Mouse (Mus musculus): ENCODE data around the gene Arsb.

Gene Arsb

DNA sequence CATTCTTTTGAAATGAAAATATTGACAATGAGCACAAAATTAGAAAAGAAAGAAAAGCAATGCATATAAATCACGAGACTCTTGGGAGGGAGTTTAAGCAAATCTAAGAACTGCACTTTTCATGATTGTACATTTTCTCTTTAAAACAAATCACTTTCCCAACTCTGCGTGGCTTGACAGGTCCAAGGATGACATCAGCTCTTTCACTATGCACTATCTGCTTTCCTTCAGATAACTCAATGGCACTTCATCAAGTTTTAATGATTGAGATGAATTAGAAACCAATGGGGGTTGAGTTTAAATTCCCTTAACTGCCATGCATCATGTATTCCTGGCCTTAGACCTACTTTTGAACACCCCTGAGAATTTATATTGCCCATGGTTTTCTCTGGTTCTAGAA is 124.0 kb downstream of the Arsb start:
- no peak for DNase-seq

DNA sequence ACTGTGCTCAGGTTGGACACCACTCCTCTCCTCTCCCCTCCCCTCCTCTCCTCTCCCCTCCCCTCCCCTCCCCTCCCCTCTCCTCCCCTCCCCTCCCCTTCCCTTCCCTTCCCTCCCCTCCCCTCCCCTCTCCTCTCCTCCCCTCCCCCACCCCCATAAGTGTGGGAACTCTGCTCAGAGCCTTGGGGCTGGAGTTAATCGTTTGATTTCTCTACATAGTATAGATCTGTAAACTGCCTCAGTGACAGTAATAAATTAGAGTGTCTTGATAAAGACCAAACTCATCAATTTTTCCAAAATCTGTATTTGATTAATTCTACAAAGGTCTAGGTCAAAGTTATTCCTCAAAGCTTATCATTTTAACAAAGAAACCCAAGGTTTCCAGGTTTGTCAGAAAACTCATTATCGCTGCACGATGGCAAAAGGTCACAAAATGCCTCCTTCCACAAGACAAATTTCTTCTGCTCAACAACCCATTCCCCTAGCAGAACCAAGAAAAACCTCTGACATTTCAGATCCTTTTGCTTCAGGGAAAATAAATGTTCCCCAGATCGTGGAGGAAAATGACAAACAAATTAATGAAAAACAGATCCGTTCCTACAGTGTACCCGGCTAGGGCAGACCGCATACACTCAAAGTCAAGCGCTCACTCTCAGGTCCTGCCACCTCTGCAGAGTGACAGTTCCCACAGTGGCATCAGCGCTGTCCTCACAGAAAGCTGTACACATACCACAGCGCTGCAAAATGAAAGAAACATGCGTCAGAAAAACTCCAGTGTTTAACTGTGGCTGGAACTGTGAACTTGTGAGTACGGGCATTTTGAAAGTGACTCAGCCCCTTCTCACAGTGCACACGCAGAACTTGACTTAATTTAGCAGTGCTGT is 126.8 kb downstream of the Arsb start:
- DNase-seq = peak; percentile 10

DNA sequence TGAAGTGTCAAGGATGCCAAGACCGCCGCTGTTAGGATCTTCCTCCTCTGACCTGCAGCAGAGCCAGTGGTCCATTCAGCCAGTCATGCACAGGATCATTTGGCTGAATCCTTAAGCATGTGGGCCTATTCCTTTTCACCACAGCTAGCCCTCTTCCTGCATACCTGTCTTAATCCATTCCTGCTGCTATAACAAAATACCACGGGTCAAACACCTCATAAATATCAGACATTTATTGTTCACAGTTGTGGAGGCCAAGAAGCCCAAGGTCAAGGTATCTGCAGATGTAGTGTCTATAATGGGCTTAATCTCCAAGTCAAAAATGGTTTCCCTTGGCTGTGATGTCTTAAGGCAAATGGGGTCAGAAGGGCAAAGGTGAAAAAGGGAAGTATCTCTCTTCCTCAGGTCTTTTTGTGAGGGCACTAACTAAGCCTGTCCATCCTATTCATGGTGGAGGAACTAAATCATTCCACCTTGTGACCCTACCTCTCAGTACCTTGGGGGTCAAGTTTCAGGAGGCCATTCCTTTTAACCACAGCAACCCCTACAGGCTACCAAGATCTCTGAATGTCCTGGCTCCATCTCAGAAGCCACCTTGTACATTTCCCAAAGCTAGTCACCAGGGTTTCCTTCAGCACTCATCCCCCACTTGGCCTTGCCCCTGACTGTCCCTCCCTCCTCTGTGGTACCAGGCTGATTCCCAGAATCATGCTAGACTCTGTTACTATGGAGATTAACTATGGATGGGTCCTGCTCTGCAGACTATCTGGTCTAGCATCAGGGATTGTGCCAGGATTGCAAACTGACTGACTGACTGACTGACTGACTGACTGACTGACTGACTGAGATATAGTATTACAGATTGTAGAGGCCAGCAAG is 128.2 kb downstream of the Arsb start:
- DNase-seq = no peak

DNA sequence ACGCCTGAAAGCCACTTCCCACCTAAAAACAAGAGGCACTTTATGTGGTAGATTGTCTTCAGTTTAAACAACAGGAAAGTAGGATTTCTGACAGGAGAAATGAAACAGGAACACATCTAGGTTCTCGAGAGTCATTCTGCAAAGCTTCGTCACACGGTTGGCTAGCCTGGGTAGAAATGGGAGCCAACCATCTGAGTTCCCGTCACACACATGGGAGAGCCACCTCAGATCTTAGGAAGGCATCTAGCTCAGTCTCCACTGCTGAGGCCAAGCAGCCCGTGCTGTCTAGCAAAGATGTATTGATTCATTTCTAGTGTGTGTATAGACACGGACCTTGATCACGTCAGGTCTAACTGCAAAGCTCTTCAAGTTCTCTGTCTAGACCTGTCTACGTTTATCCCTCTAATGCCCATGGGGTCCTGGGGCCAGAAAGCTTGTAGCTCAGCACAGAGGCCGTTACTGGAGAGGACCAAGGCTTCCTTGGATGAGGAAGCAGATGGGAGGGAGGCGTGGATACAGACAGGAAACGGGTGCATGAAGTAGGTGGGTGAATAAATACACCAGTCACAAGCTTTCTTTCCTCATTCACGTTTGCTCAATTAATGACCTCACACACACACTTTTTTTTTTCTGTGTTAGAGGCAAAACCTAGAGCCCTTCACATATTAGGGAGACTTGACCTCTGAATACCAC is 129.7 kb downstream of the Arsb start:
- peak; percentile 46 for DNase-seq

DNA sequence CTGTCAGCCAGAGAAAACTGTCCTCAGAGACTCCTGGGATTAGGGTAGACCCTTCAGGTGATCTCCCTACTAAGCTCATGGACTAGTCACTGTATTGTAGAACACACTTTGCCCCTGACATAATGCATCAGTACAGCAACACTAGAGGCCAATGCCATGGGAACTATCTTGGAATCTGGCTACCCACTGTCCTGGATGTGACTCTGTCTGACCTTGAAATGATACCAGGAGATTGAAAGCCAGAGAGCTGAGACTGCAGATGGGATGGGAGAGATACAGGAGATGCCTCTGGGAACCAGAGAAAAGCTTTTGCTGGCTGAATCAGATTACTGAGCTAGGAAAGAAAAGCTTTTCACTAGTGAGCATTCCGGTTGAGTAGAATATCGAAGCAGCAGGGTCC is 130.7 kb downstream of the Arsb start:
- no peak for DNase-seq

DNA sequence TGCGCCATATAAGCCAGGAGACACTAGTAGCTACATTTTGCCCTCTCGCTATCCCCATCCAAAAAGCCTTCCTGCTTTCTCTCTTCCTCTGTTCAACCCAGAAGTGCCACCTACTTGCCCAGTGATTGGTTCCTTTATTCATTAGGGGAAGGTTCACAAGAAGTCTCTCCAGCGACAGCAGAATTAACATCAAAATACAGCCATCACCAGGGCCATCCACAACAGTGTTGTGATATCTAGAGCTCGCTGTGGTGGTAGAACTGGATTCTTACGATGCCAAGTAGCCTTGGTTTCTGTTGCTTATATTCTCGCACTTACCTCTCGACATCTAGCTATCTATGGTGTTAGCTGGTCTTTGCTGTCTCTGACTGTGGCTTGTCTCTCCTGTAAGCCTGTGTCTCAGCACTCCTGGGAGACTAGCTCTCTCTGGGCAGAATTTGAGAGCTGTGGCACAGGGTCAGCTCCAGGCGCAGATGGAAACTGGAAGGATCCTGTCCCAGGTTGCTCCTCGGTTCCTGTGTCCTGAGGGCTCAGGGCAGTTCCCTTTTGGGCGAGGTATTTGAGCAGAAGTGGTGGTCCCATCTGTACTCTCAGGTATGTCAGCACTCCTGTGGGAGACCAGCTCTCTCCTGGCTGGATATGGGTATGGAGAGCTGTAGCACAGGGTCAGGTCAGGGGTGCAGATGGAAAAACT is 135.3 kb downstream of the Arsb start:
- no peak for DNase-seq

DNA sequence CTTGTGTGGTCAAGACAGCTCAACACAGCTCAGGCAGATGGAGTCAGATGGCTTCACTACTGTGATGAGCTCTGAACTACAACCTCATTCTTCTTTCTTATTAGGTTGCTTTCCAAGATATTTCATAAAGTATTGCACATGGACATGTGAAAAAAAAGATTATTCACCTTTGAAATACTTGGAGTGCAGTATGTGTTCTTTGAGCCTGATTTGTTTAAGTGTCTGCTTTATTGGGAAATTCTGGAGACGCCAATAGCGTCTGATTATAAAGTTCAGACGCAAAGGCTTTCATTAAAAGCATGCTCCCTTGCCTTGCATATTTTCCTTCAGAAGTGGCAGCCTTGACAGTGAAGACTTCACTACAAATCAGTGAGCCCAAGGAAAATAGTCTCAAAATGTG is 136.5 kb downstream of the Arsb start:
- DNase-seq = no peak

DNA sequence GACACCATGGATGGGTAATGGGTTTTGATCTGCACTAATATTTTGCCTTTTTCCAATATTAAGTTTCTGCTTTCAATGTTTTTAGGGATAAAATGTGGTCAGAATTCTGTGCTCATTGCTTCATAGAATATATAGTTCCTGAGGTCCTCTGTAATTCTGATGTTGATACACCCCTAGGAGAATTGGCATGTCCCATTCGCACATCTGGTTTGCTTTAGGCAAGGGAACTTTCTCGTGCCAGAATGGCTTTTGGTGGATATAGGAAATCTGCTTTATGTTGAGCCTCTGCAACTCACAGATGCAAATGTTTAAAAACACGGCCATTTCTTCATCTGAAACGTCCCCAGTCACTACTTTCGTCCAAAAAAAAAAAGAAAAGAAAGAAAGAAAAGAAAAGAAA is 138.4 kb downstream of the Arsb start:
- no peak for DNase-seq

DNA sequence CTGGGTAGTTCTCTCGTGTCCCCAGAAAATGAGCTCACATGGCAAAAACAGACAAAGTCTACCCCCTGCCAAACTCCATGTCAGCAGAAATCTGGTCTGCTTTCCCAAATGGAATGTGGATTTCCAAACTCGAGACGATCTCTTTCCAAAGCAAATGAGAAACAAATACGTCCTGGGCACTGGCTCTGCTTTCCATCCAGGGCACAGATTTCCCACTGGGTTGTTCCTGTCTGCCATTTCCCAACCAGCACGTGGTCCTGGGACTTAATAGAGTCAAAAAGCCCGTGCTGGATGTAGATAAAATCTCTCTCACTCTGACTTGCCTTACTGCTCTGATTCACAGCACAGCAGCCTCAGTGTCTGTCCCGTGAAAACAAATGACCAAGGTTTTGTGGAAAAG is 139.6 kb downstream of the Arsb start:
- DNase-seq = peak; percentile 15

DNA sequence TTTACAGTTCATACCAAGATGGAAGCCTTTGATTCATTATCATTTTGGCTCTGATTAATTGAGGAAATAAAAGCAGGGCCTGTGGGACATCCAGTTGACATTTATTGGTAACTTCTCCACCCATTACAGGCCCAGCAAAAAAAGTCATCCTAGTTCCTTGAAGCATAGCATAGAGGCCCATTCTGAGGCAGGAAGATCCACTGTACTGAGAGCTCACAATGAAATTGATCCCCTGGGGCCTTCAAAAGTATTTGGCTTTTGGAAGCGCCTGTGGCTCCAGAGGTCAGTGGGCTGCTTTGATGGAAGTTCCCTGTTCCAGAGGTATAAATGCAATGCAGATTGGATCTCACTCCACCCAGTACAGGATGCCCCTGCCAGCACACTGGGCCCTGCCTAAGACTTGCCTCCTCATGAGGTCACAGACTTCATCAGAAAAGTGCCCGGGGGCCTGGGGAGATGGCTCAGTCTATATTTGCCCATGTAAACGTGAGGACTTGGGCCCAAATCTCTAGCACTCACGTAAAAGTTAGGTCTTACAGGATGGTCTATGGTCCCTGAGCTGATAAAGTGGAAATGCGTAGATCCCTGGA is 141.0 kb downstream of the Arsb start:
- DNase-seq = no peak

DNA sequence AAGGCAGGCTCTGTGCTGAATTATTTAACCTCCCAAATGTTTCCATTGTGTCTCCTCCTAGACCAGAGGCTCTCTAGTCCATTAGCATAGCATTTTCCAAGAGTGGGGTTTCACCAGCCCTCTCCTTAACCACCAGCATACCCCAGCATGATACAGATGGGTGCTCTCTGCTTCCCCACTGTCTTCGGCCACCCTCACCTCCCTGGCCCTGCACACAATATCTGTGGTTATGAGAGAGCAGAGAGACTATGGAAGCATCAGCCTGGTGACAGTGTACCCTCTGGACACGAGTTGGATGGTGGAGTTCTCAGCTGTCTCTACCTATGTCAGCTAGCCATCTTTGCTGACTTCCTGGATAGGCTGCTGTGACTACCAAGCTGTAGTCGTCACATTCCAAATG is 142.8 kb downstream of the Arsb start:
- DNase-seq = no peak

DNA sequence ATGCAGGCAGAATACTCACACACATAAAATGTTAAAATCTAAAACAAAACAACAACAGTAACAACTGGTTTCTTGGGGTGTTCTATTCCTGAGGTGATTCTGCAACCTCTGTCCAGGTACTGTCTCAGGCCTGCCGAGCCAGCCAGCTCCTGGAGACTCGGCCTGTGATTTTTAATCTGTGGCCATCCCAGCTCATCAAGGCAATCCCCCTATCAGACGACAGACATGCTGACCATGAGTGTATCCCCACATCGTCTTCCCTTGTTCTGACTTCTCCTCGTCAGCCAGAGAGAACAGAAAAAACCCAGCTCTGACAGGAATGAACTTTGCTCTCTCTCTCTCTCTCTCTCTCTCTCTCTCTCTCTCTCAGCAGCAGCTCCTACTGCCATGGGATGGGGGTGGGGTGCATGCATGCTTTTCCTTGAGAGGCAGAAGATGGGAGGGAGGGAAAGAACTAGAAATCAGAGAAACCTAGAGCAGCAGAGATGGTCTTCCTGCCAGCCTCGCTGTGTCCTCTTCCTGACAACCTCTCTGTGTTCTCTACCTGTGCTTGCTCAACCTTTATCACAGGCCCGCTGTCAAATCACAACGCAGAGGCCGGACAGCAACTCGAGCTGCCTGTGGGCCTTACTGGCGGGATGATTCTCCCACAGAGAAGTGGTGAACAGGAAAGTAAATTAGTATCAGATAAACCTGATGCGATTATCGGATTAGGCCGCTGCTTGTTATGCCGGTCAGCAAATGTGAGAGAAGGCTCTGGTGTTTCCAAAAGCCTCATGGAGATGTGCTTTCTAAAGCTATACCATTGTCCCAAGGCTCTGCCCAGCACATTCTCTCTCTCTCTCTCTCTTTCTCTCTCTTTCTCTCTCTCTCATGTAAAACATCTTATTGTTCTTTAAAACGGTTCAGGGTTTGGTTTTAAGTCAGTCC is 144.5 kb downstream of the Arsb start:
- DNase-seq = no peak

DNA sequence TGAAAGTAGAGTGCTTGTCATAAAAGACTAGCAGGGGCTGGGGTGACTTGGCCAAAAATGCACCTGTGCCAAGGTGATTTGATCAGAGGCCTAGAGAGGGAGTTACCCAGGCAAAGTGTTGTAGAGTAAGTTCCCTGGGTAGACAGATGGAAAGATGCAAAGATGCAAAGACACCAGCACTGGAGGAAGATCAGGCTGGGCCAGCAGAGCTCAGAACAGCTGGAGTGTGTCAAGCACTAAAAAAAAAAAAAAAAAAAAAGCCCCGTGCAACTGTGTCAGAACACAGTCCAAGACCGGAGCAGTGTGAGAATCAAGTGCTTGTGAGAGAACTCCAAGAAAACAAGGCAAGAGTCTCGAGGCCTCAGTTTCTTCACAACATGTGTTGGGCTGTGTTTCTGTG is 148.1 kb downstream of the Arsb start:
- DNase-seq = no peak

DNA sequence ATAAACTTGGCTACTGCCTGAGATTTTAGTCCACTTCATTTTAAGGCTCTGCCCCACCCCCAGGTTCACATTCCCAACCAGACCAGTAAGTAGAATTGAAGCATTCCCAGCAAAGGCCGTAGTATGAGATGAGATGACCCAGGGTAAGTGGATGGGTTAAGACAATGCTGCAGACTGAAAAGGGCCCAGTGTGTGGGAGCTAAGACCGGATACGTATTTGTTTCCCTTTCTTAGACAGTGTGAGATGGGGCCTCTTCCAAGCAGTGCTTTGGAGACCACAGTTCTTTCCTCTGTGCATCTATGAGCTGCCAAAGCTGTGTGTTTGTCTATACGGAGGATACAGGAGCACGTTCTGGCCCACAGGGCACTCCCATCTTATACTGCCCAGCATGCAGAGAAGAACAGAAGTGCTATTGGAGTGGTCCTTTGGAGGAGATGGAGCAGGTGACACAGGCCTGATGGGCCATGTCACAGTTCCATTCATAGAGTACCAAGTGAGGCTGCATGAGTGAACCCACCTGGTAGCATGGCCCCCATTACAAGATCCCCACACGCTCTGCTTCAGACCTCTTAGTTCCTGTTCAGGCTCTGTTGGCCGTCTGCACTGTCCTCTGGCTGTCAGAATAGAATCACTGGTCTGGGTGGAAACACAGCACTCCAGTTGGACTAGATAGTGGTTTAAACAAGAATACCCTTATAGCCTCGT is 148.8 kb downstream of the Arsb start:
- DNase-seq = no peak

DNA sequence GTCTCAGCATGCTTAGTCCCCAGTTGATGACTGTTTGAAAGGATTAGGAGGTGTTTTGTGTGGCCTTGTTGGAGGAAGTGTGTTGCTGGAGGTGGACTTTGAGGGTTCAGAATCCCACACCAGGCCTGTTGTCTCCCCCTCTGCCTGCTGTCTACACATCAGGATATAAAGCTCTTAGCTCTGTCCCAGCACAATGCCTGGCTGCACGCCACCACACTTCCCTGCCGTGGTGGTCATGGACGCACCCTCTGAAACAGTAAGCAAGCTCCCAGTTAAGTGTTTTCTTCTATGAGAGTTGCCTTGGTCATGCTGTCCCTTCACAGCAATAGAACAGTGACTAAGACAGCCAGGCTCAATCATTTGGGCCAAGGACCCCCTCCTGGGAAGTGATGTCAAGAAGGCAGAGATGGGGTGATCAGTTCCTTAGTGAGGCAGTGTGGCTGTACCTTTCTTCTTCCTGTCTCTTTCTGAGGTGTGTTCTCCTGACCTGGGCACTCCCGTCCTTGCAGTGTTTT is 149.4 kb downstream of the Arsb start:
- peak; percentile 64 for DNase-seq

DNA sequence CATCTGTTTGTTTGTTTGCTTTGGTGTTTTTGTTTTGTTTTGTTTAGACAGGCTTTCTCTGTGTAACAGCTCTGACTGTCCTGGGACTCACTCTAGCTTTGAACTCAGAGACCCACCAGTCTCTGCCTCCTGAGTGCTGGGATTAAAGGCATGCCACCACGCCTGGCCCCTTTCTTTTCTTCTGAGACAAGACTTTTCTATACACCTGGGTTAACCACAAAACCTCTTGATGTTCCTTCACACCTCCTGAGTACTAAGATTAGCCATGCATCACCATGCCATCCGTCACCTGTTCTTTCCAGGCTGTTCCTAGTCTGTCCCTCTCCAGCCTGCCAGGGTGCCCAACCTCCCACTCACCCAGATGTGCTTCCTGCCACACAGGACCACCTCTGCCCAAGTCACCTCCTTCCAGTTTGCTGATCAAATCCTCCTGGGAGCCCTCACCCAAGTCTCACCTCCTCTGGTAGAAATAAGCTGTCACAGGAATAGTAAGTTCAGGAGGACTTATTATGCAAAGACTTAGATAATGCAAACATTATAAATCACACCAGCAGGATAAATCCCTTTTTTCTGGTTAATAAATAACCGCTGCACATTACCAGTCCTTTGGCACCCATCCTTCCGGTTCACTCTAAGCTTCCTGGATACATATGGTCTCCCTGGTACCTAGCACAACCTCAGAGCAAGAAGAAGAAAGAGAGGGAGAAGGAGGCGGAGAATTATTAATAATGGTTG is 150.6 kb downstream of the Arsb start:
- no peak for DNase-seq

DNA sequence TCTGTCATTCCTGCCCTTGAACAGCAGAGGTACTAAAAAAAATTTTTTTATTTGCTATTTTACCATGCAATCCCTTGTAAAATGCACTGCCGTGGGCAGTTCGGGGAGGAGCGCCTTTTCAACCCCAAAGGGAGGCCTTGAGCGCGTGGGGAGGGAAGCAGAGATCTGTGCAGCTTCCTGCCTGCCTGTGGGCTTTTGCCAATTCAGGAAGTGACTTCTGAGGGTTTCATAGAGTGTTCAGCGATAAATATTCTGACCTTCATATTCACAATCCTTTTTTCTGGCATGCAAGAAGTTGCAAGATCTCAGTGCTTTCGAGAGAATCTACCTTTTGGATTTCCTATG is 151.1 kb downstream of the Arsb start:
- DNase-seq = peak; percentile 55

DNA sequence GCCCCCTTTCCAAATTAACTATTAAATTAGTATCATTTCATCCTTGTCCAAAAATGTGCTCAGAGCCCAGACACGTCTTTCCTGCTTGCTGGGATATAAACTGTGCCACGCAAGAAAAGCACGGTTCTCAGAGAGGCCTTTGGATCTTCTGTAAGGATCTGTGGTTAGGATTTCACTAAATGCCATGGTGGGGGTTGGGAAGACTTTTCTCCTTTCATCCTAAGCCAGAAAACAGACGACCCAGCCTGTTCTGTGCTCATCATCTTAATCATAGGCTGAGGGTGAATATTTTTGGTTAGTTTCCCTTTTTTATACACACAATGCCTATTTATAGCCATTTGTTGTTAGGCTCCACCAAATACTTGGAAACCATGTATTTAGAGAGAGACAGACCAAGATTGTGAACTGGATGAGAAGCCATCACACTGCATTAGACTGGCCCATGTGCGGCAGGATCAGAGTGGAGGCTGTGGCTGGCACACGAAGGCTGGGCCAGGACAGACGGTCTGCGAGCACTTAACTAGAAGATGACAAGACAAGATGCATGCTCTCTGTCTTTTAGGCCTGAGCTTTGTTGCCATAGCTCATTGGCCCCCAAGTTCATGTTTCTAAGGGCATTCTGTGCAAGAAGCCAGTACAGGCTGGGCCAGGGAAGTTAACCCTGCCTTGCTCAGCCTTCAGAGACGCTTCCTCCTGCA is 153.5 kb downstream of the Arsb start:
- no peak for DNase-seq

All from lung, postnatal 36 days (tissue).